Mouse (Mus musculus) telencephalon, adult 2 months (tissue): ENCODE results near the gene Pde10a.
"Not testable (repeated sequence)": the region's sequence is repeated elsewhere in the genome, so short reads cannot be mapped to it uniquely, and the experiment has no call there.

Experiments used
- DNase-seq: peaks from one replicate; pipeline ENCODE4 v3.0.0-alpha.2; 2011; ENCODE audit warnings: low read depth, low spot score

Pde10a gene

DNA sequence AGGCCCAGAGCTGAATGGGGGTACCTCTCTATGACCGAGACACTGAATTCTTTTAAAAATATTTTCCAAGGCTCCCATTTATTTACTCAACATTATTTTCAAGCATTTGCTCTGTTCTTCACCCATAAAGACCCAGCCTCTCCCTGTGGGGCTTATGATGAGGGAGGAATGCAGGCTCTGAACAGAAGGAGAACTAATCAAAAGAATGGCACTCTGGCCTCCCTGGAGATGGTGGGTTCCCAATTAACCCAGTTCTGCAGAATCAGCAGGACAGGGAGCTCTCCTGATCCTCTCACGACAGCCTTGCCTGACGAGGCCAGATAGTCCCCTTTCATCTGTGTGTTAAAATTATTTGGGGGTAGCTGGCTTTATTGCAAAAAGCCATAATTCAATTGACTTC, 117.2 kb downstream of the Pde10a start:
- no peak for DNase-seq

DNA sequence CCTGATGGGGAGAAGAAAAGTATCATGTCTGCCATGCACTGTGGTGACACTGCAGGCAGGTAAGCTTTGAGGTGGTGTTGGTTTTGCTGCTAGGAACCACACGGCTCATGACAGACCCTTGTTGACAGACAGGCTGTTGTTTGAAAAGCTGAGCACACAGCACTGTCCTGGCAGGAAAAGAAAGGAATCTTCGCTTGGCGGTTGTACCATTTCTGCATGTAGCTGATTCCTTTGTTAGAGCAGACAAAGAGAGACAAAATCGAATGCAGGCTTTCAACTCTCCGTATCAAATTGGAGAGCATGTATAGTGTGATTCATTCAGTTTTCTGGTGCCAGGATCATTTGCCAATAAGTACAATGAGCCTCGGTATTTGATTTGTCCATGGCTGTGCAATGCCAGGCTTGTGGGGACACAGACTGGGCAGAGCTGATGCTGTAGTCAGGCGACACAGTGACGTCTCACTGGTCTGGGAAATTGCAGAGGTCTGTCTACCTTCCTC, 122.2 kb downstream of the Pde10a start:
- DNase-seq, result peak; percentile 73

- DNase-seq, result no peak
Observed at GRCm38 (mm10) chr17:8648310-8648709, 123.1 kb downstream of the Pde10a start.

DNA sequence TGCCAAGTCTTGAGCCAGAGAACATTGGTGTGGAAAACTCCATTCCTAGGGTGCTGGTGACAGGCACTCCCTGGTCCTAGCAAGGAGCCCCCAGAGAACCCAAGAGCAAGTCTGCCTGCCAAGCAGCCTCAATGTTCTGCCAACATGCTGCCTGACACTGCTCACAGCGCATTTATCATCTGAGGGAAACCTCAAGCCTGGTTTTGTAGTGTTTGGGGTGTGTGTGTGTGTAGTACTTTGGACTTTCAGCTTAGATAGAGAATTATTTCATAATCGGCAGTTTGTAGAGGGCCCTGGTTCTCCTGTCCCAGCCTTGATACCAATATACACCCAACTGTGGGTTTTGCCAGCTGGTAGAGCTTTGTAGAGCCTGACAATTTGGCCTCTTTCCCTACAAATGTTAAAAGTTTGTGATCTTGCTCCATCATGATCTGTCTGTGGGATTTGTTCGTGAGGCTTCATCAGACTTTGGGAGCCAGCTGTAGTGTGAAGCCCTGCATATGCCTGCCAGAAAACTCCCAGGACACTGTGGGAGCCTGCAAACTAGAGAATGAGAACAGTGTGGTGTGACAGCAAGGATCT, 127.6 kb downstream of the Pde10a start:
- peak; percentile 22 for DNase-seq

DNA sequence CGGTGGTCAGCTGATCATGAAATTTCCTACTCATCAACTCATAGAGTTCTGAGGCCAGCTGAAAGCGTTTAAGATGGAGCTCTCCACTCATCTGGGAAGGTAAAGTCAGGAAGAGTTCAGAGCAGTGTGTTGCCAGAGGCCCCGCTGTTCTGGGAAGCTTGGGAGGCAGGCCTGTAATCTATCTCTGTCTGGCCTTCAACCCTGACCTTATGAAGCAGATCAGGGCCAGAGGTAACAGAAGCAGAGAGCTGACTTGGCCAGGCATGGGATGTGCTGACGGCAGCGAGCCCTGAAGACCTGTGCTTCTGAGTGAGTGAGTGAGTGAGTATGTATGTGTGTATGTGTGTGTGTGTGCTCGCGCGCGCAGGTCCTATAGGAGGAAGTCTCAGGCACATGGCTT, 132.5 kb downstream of the Pde10a start:
- no peak for DNase-seq

DNA sequence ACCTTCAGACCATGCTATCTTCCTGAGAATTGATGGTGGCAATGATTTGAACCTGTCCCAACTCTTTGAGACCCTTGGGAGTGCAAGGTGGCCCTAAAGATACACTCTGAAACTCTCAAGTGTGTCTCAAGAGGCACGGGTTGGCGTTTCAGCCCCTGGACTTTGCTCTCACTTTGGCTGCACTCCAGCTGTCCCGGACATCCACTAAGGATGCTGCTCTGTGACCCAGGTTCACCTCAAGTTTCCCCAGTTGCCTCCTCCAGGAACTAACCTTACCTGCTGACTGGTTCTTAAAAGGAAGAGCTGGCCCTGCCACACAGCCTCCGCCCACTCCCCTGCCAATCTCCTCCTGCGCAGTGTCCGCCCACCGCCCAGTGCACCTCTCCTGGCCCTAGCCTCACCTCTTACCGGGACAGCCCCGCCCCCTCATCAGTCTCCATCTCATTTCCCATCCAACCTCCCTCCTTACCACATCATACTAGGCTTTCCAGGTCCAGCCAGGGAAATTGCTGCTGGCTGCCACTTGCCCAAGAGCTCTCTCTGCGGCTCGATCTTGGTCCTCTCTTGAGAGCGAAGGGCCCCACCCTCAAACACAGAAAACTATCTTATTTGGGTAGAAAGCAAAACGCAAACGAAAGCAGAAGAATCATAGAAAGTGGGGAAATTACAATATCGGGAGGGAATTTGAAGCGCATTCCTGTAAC, 133.7 kb downstream of the Pde10a start:
- DNase-seq, result no peak

DNA sequence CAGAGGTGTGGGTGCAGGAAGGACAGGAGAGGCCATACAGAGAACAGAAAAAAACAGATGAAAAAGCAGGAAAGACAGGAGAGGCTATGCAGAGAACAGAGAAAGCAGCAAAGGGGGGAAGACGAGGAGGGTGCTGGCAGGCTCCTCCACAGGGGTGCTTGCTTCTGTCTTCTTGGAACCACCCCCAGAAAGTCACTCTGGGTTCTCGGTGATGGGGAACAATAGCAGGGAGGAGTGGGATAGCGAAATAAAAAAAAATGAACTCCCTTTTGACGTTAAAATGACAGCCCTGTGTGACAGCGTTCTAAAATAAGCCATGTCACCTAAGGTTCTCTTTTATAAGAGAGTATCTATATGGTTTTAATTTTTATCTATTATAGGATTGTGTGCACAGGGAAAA, 141.7 kb downstream of the Pde10a start:
- peak; percentile 23 for DNase-seq

DNA sequence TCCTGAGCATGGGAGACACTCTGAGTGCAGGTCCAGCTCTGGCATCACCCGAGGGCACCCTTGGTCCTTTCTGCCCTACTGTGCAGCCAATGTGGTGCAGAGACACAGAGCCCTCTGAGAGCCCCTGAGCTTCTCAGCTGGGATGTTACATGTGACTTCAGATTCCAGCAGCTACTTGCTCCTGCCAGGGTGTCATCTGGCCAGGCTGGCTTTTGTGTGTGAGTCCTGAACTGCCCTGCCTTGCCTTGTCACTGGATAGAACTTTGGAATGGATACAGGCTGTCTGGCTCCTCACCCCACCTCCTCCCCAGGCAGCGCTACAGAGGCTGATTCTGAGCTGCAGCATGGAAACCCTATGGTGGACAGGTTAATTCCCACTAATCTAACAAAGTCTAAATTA, 149.5 kb downstream of the Pde10a start:
- DNase-seq, result no peak

- no peak for DNase-seq
Observed at GRCm38 (mm10) chr17:8686356-8686755, 161.2 kb downstream of the Pde10a start.

GRCm38 (mm10) chr17:8688096-8688495, 162.9 kb downstream of the Pde10a start:
- no peak for DNase-seq

DNA sequence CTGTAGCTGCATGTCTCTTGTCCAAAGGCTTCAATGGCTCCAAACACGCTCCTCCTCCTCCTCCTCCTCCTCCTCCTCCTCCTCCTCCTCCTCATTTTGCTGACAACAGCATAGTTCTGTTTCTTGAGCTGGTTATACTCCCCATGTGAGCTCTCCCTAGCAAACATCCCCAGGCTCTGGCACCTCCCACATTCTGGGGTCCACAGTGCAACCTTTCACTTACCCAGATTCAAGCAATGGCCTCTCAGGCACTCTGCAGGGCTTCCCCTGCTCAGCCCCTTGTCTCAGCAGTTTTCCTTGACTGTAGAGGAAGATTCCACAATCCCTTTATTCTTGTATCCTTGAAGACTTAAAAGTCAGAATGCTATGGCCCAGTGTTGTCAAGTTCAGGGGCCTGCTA, 173.1 kb downstream of the Pde10a start:
- DNase-seq, result no peak

GRCm38 (mm10) chr17:8698793-8699192, 173.6 kb downstream of the Pde10a start:
- DNase-seq, result no peak

GRCm38 (mm10) chr17:8701096-8701495, 175.9 kb downstream of the Pde10a start:
- no peak for DNase-seq

DNA sequence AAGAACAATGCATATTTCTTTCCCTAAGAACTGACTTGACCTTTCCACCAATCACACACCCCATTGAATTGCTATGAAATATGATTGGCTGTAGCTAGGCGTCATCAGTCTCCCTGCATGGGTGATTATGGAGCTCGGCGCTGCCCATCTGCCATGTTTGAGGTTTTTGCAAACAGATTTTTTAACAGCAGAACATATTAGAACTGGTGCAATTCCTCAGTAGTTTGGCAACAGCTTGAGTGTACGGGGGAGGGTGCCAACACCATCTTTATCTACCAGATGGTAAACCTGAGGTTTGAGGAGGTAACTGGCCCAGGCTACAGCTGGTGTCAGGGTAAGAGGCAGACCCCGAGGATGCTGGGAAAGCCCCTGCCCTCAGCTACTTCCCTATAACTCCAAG, 177.3 kb downstream of the Pde10a start:
- DNase-seq, result peak; percentile 72

DNA sequence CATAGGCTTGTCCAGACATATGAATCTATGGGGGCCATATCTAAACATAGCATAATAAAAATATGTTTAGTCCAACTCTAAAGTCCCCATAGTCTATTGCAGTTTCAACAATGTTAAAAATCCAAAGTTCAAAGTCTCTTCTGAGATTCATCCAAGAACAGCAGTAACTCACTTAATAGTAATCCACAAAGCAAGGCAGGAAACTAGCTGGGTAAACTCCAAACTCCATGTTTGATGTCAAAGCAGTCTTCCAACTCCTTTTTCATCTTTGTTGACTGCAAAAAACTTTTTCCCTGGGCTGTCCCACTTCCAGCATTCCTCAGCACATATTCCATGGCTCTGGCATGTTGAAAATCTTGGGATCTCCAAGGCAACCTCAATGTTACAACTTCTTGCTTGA, 182.8 kb downstream of the Pde10a start:
- no peak for DNase-seq

DNA sequence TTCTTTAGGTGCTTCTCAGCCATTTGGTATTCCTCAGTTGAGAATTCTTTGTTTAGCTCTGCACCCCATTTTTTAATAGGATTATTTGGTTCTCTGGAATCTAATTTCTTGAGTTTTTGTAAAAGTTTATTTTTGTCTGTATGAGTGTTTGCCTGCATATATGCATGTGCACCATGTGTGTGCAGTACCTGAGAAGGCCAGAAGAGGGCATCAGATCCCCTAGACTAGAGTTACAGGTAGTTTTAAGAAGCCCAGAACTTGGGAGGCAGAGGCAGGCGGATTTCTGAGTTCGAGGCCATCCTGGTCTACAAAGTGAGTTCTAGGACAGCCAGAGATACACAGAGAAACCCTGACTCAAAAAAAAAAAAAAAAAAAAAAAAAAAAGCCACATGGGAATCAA, 187.6 kb downstream of the Pde10a start:
- not testable (repeated sequence) for DNase-seq

DNA sequence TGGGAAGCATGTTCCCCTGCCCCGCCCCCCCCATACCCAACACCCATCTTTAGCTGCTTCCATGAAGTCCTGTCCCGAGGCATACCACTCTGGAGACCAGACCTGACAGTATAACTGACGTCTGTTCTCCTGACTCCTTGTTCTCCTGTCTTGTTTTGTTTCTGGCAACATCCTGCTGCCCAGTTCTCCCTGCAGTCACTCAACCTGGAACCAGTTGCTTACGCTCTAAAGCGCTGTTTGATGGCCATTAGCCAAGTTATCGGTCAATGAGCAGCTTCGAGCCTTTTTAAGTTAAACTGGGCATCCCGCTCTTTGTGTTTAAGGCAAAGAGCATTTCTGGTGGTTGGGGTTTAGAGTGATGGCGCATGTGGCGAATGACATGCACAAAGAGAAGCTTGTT, 195.8 kb downstream of the Pde10a start:
- DNase-seq, result no peak

GRCm38 (mm10) chr17:8724464-8724974, 199.3 kb downstream of the Pde10a start:
- no peak for DNase-seq

DNA sequence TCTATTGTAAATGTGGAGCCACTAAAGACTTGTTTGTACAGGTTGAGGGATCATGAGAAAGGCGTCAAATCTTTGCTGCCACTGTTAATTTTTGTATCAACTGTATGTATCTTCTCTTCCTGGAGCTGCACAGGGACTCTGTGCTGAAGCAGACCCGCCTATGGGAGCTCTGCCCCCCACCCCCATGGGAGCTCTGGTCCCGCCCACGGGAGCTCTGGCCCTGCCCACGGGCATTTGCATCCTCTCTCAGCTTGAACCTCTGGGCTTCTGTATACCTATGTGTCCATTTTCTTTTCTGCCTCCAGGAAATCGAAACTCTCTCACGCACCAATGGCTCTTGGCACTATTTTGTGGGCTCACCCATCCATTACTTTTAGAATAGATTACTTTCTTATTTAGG, 203.5 kb downstream of the Pde10a start:
- no peak for DNase-seq

DNA sequence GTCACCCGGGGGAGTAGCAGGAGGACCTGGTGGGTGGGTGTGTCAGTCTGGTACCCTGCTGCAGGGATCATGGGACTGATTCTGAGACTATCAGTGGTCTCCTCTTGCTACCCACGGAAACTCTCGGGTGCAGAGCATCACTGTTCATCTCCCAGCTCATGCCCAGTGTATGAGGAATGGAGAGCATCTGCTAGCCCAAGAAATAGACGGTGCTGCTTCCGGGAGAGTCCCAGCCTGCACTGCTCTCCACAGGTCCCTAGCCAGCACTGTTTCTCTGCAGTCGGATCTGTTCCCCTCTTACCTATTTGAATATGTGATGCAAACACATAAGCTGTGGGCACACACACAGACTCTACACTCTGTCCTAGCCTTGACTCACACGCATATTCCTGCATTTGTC, 204.6 kb downstream of the Pde10a start:
- DNase-seq, result no peak

DNA sequence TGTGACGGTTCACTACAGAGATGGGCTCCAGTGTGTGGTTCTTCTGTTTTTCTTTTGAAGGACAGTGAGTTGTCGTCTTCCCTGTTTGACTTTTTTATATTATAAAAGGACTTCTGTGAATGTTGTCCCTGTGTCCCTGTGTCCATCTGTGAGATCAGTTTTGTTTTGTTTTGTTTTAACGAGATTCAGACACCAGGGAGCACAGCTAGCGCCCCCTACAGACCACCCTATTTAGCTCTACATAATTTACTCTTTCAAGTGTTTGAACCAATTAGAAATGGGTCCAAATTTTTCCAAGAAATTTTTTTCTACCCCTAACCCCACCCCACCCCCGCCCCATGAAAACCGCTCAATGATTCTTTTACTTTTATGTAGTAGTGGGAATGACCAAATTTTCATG, 205.9 kb downstream of the Pde10a start:
- DNase-seq, result no peak

DNA sequence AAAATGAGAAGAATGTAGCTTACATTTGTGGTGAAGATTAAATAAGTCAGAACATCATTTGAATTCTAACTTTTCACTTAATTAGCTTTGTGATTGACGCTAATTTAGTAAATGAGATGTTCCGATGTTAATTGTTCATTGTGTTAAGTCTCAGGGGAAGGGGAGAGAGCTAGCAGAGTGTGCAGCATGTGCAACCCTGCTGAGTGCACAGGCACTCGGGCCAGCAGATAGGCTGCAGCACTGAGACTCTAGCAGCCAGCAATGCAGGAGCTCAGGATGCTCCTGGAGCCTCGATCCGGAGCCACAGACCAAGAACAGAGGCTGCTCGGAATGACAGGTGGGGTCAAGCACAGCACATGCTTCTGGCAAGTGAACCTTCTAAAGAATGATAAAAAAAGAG, 211.1 kb downstream of the Pde10a start:
- DNase-seq, result no peak

DNA sequence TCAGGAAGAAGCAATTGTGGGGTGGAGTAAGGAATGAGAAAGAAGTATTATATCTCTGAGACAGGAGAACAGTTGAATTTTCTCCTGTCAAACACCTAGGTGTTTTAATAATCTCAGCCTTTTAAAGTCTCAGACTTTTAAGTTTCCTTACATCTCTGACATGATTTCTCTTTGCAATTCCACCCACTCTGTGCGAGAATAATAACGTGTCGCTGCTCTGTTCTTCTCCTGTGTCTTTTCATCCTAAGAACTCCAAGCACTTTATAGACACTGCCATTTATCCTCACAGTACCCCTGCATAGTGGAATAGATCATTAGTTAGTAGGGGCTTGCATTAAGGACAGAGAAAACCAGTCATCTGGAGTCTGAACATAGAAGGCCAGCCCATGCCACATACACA, 217.6 kb downstream of the Pde10a start:
- no peak for DNase-seq
